Mouse (Mus musculus): ENCODE measurements around the gene Mamdc4. TPM values are rescaled to one million over a fixed set of nuclear protein-coding genes. Genes with fewer than 3 reads are reported as not detected.

Mamdc4 gene
- total and polyA plus RNA-seq, 2 experiments from 2014 or later, result 0.21 to 1.0 TPM

DNA sequence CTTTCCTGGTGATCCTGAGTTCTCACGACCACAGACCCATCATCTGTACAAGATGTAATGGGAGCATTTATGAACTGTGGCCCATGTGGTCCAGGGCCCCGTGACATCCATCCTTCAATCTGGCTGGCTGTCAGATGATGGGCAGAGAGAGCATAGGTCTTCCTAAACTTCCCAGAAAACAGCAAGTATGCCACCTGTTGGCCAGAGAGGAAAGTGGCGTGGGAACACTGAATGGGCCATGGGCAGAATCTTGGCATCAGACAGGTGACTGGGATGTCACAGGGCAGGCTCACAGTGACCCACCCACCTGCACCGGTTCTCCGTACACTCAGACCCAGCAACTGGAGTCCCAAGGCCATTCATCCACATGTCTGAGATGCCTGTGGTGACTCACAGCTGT is 23.5 kb downstream of the Mamdc4 start:
- Histone ChIP-seq H3K27me3 (ENCODE audit: insufficient read depth, low read length) (no peaks in the 10 kb centered on the region), H3K4me1 (ENCODE audit: insufficient read depth) (peaks cover 7% of the 10 kb centered on the region), H3K4me2 (ENCODE audit: low read depth) (no peak overlapping the region), H3K9me3 (ENCODE audit: low read length) (no peaks in the 10 kb centered on the region), H3K4me3 (ENCODE audit: low read depth, low read length) (no peak overlapping the region), H3K9ac (no peak overlapping the region), H3K36me3 (ENCODE audit: insufficient read depth) (no peaks in the 10 kb centered on the region), H3K27ac (ENCODE audit: low read depth, low read length) (no peak overlapping the region)
- peak; percentile 71 for TF ChIP-seq CTCF (IDR thresholded peaks at IDR 0.05; ENCODE audit: low read depth)
- 36% methylated on average over 5 of the region's 5 CpGs for WGBS
- no peak for DNase-seq
- ATAC-seq, result no peak

DNA sequence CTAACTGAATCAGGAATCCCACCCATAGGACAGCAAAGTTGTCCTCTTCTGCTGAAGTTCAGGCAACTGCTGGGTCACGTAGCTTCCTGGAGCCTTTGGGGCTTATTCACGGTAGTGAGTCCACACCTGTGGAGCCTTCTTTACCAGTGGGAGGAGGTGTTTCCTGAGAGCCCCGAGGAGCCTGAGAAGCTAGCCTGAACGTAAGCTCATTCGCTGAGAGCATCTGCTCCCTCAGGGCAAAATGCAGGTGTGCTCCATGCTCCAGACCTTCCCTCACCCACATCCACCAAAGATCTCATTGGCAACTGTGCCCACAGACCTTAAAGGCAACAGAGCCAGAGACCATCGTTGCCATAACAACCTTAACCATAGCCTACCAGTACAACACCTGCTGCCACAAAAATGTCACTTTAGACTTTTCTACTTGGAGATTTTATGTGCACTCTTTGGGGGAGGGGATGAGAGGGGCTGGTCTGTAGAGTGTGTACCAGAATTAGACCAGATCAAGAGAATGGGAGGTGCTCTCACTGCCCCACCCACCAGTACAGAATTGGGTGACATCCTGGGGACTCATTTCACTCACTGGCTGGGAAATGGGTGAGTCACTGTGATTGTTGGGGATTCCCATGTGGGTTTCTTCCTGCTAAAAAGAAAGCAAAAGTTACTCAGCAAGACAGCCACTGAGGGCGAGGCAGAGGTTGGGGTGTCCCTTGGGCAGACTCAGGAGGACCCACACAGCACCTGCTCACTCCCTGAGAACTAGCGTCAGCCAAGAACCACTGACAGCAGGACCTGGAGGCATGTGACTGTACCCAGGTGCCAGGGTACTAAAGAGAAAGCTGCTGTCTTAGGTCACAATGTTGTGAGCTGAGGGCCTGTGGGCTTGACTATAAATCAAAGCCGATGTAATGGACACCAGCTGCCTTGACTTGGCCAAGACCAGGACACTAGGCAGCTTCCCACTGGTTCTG is 25.3 kb downstream of the Mamdc4 start:
- no peak overlapping the region for H3K4me2 ChIP-seq (ENCODE audit: low read depth)
- no peak for ATAC-seq
- H3K36me3 ChIP-seq (ENCODE audit: insufficient read depth), result no peaks in the 10 kb centered on the region
- H3K4me1 ChIP-seq (ENCODE audit: insufficient read depth), result peaks cover 10% of the 10 kb centered on the region
- H3K9ac ChIP-seq, result no peak overlapping the region
- TF ChIP-seq CTCF (IDR thresholded peaks at IDR 0.05; ENCODE audit: low read depth), result no peak
- H3K9me3 ChIP-seq (ENCODE audit: low read length), result no peaks in the 10 kb centered on the region
- no peak overlapping the region for H3K27ac ChIP-seq (ENCODE audit: low read depth, low read length)
- H3K27me3 ChIP-seq (ENCODE audit: insufficient read depth, low read length), result no peaks in the 10 kb centered on the region
- DNase-seq, result no peak
- no peak overlapping the region for H3K4me3 ChIP-seq (ENCODE audit: low read depth, low read length)
- 86% methylated on average over 9 of the region's 9 CpGs for WGBS

DNA sequence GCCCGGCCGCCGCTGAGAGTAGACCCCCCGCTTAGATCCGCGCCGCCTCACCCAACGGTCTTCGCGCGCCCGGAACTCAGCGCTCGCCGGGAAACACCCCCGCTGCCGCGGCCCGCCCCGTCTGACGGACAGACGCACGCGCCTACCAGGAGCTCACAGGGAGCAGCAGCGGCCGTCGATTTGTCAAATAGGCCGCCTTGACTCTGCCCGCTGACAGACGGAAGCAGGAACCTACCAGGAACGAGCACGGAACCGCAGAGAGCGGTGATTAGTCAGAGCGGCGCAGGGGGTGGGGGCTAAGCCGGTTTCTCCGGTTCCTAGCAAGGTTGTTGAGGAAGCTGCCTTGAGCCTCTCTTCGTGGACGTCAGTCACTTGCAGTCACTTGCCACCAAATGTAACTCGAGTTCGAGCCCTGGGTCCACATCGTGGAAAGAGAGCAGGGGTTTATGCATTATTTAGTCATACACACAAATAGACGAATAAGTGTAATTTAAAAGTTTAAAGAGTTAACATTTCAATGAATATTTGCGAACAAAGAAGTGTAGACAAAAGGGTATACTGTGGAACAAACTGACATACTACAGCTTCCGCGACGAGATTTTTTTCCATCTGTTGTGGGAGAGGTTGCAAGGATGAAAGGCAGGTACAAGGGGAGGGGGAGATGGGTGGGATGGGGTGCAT is 27.7 kb downstream of the Mamdc4 start, which contains the start of gene Traf2:
TSS of gene Traf2 (minus strand) at position 130 of the 681 bp plus-strand sequence.
- ATAC-seq, result peak; percentile 100
- H3K36me3 ChIP-seq (ENCODE audit: insufficient read depth), result no peaks in the 10 kb centered on the region
- no peaks in the 10 kb centered on the region for H3K27me3 ChIP-seq (ENCODE audit: insufficient read depth, low read length)
- H3K4me1 ChIP-seq (ENCODE audit: insufficient read depth), result peaks cover 10% of the 10 kb centered on the region
- no peak for TF ChIP-seq CTCF (IDR thresholded peaks at IDR 0.05; ENCODE audit: low read depth)
- peak within 1 kb of the TSS; percentile 53 for H3K9ac ChIP-seq
- no peaks in the 10 kb centered on the region for H3K9me3 ChIP-seq (ENCODE audit: low read length)
- H3K27ac ChIP-seq (ENCODE audit: low read depth, low read length), result peak within 1 kb of the TSS; percentile 35; the same call in 1 of the 2 replicates
- H3K4me2 ChIP-seq (ENCODE audit: low read depth), result peak within 1 kb of the TSS; percentile 70
- peak; percentile 99 for DNase-seq
- peak within 1 kb of the TSS; percentile 76 for H3K4me3 ChIP-seq (ENCODE audit: low read depth, low read length)
- 3% methylated on average over 48 of the region's 48 CpGs for WGBS

DNA sequence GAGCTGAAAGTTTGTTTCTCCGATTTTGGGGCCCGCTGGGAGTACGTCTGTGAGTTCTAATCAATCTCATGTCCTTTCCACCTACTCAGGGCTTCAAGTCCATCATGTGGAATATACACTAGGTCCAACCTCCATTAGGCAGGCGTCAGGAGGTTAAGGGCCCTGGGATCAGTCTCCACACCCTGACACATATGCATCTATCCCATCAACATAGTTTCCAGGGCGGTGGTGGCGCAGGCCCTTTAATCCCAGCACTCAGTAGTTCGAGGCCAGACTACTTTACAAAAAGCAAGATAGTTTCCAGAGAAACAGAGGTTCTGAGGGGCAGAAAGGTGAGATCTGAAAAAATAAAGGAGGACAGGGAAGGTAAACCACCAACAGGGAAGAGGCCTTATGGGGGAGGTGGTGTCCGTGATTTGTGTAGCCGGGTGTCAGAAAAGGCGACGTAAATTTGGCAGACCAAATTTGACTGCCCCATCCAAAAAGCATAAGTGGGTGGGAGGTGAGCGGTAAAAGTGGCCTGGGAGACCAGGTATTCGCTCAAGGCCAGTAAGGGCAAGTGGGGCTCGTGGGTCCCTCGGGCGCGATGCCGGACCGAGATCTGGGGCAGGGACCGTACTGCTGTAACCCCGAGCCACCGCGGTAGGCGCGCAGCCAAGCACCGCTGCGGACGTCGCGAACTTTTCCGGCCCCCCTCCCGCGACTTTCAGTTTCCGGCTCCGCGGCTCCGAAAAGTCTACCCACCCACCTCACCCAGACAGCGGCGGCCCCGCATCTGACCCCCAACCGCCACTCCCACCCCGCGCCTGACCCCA is 28.4 kb downstream of the Mamdc4 start:
- H3K36me3 ChIP-seq (ENCODE audit: insufficient read depth), result no peaks in the 10 kb centered on the region
- no peak for TF ChIP-seq CTCF (IDR thresholded peaks at IDR 0.05; ENCODE audit: low read depth)
- H3K4me2 ChIP-seq (ENCODE audit: low read depth), result peak overlapping the region; percentile 70
- H3K4me3 ChIP-seq (ENCODE audit: low read depth, low read length), result peak overlapping the region; percentile 76
- peaks cover 10% of the 10 kb centered on the region for H3K4me1 ChIP-seq (ENCODE audit: insufficient read depth)
- H3K27me3 ChIP-seq (ENCODE audit: insufficient read depth, low read length), result no peaks in the 10 kb centered on the region
- DNase-seq (no peak), ATAC-seq (peak; percentile 47)
- H3K27ac ChIP-seq (ENCODE audit: low read depth, low read length), result peak overlapping the region; percentile 35; the same call in 1 of the 2 replicates
- H3K9ac ChIP-seq, result peak overlapping the region; percentile 53
- H3K9me3 ChIP-seq (ENCODE audit: low read length), result no peaks in the 10 kb centered on the region
- WGBS, result 7% methylated on average over 43 of the region's 43 CpGs

DNA sequence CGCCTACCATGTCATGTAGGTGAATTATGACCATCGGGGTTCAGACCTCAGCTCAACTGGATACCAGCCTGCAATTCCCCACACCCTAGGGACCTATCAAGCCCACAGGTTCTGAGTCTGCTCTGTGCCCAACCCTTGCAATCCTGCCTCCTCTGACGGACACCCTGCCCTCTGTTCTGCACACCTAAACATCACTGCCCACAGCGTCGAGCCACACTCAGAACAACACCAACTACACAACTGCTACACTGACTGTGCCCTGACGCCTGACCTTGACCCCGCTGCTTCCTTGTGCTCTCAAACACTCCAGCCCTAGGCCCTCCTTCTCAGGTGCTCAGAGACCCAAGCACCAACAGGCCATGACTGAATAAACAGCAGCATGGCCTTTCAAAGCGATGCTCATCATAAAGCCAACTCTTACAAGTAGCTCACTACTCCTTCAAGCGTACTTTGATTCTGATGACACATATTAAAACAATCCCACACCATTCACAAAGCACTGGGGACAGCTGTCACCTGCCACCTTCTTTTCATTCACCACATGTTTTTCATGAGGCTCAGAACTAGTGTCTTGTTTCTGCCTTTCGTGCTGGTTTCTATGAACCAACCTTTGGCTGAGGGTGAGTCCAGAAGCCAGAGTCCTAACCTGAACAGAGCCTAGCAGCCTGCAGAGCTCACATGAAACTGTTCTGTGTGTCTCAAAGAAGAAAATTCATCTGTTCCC is 32.8 kb downstream of the Mamdc4 start:
- Histone ChIP-seq H3K9me3 (ENCODE audit: low read length) (no peaks in the 10 kb centered on the region), H3K27ac (ENCODE audit: low read depth, low read length) (no peak overlapping the region), H3K4me2 (ENCODE audit: low read depth) (no peak overlapping the region), H3K4me3 (ENCODE audit: low read depth, low read length) (no peak overlapping the region), H3K36me3 (ENCODE audit: insufficient read depth) (0 out of 2 replicates have a peak, but pooled peaks cover 4% of the 10 kb centered on the region), H3K9ac (no peak overlapping the region), H3K27me3 (ENCODE audit: insufficient read depth, low read length) (no peaks in the 10 kb centered on the region), H3K4me1 (ENCODE audit: insufficient read depth) (peaks cover 5% of the 10 kb centered on the region)
- DNase-seq (no peak), ATAC-seq (no peak)
- no peak for TF ChIP-seq CTCF (IDR thresholded peaks at IDR 0.05; ENCODE audit: low read depth)
- 92% methylated on average over 10 of the region's 10 CpGs for WGBS

DNA sequence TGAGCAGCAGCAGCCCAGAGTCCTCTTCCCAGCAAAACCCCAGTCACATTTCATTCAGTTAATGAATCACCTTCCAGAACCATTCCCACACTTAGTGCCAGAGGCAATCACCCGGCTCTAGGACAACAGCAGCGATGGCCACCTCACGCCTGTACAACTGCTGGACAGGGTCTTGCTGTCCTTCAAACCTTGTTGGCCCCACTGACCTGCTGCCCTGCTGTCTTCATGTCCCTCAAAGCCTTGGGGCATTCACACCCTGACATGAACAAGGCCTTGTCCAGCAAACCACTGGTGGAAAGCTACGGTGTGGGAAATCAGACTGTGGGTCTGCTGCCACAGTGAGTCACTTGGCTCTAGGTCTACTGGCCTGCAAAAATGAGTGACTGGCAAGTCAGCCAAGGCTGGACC is 34.1 kb downstream of the Mamdc4 start:
- DNase-seq (no peak), ATAC-seq (no peak)
- Histone ChIP-seq H3K9me3 (ENCODE audit: low read length) (no peaks in the 10 kb centered on the region), H3K4me3 (ENCODE audit: low read depth, low read length) (no peak overlapping the region), H3K36me3 (ENCODE audit: insufficient read depth) (peaks cover 7% of the 10 kb centered on the region; the same call in 1 of the 2 replicates), H3K27me3 (ENCODE audit: insufficient read depth, low read length) (no peaks in the 10 kb centered on the region), H3K4me1 (ENCODE audit: insufficient read depth) (no peaks in the 10 kb centered on the region), H3K9ac (no peak overlapping the region), H3K27ac (ENCODE audit: low read depth, low read length) (no peak overlapping the region), H3K4me2 (ENCODE audit: low read depth) (no peak overlapping the region)
- 96% methylated on average over 4 of the region's 4 CpGs for WGBS
- no peak for TF ChIP-seq CTCF (IDR thresholded peaks at IDR 0.05; ENCODE audit: low read depth)

Data from forebrain, postnatal 0 days (tissue).